Mouse (Mus musculus) gastrocnemius, postnatal 36 days (tissue): ENCODE results near the gene Tnnt3. TPM values are rescaled to one million over a fixed set of nuclear protein-coding genes. Genes with fewer than 3 reads are reported as not detected.

Source experiments
- DNase-seq, 2 experiments: peaks; one replicate each; pipeline ENCODE4 v3.0.0; 2022
- intact Hi-C: fragments of 180-260 bp; cut with DNase I; formaldehyde crosslinking; loops from one replicate; pipeline ENCODE4 v1.15.1; 2025
- total RNA-seq, 2 experiments: library from RNA; stranded (reverse); gene quantifications; 2 replicates each; pipeline ENCODE4 v1.2.3; 2021

Gene Tnnt3
- total RNA-seq, 2 experiments from 2014 or later = 32,612 to 32,921 TPM

DNA sequence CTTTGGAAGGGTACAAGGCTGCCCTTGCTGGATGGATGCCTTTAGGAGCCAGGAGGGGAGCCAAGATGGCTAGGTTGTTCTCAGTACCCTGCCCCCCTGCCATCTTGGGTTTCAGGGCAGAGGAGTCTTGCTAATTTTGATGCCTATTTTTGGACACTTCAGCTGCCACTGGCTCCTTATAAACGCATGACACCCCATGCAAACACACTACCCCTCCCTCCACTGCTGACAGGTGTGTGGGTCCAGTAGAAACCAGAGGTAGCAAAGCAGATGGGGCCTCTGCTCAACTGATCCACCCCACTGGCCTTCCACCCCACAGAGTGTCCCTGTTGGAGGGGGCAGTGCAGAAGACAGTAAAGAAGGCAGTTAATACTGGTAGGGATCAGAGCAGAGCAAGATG lies 1.4 kb downstream of the Tnnt3 start:
- no peak for DNase-seq
- intact Hi-C loops = no loop called here

GRCm38 (mm10) chr7:142503206-142503605 lies 4.6 kb downstream of the Tnnt3 start:
- intact Hi-C loops = no loop called here
- DNase-seq = no peak

- intact Hi-C loops = no loop called here
- no peak for DNase-seq
These were observed 7.3 kb downstream of the Tnnt3 start for GRCm38 (mm10) chr7:142505942-142506341.

DNA sequence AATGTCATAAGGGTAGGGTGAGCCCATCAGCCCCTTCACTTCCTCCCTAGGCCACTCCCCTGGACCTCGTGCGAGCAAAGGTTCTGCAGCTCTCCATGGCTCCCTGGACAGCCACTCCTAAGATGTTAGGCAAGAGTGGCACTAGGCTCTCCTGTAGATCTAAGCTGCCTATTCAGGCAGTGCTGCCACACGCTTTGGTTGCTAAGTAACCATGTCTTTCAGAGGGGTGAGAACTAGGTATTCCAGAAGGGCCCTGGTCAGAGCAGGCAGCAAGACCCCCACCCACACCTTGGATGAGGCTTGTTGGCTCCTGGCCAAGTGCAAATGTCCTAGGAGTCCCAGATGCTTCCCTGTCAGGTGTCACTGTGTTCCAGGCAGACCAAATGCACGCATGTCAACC lies 7.9 kb downstream of the Tnnt3 start:
- intact Hi-C loops = no loop called here
- no peak for DNase-seq

GRCm38 (mm10) chr7:142507453-142507852 lies 8.8 kb downstream of the Tnnt3 start:
- intact Hi-C loops = no loop called here
- DNase-seq = no peak

DNA sequence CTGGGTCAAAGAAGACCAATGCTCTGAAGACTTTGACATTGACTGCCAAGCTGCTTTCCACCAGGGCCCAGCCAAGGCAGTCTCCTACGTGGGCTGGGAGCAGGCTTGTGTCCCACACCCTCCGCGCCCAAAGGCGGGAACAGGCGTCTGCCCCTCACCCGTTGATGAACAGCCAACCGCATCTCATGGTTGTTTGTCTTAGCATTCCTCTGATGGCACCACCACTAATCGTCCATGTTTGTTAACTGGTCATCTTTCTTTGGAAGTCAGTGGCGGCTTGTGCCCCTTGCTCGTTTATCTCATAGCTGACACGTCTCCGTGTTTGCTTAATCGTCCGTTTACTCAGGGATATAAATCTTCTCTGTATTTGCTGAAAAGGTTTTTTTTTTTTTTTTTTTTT lies 10.9 kb downstream of the Tnnt3 start:
- DNase-seq = no peak
- intact Hi-C loops = no loop called here

DNA sequence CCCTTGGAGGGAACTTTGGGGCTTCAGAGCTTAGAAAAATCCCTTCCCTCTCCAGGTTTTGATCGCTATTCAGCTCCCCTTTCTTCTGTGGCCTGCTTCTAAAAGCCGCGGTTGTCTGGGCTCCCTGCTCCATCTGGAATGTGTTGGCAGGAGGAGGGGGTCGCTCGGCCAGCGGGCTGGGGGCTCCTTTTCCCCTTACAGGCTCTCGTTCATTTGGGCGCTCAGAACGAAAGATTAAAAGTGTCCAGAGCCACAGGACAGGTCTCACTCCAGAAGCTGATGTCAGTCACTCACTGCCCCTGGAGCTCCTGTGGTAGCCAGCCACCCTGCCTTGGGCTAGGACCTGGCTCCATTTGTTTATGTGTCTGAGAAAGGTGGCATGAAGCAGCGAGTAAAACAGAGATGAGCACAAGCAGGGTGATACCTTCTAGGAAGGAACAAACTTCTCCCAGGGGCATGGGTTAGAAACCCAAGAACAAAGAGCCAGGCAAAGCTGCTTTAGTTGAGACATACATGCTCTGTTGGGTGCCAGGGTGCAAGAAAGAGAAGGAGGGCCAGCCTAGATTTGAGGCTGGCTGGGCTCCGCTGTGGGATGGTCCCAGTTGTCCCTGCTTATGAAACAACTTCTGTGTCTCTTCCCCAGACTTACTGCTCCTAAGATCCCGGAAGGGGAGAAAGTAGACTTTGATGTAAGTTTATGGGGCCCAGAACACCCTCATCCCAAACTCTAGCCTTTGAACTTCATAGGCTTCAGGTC lies 11.6 kb downstream of the Tnnt3 start:
- intact Hi-C loops = no loop called here
- DNase-seq = no peak

GRCm38 (mm10) chr7:142514048-142514447 lies 15.4 kb downstream of the Tnnt3 start:
- DNase-seq = no peak

GRCm38 (mm10) chr7:142516221-142516978 lies 17.8 kb downstream of the Tnnt3 start:
- peak in 1 of 2 experiments; percentile 54 for DNase-seq
- intact Hi-C loops = no loop called here

More at GRCm38 (mm10) chr7:142514048-142514447, 15.4 kb downstream of the Tnnt3 start:
- intact Hi-C loops = no loop called here

DNA sequence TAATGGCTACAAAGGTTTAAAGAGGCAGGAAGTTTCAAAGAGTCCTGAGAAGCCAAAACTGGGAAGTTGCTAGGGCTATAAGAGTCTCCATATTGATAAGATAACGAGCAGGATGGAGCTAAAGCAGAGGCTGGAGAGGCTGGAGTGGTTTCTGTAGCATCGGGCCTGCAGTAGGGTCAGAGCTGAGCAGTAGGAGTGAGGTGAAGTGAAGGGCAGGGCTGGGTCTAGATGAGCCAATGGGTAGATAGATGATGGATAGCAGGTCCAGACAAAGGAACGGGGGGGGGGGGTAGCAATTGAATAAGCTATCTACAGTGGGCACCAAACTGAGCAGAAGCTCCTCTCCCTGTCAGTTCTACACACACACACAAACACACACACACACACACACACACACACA lies 18.9 kb downstream of the Tnnt3 start:
- intact Hi-C loops = no loop called here
- DNase-seq = no peak

DNA sequence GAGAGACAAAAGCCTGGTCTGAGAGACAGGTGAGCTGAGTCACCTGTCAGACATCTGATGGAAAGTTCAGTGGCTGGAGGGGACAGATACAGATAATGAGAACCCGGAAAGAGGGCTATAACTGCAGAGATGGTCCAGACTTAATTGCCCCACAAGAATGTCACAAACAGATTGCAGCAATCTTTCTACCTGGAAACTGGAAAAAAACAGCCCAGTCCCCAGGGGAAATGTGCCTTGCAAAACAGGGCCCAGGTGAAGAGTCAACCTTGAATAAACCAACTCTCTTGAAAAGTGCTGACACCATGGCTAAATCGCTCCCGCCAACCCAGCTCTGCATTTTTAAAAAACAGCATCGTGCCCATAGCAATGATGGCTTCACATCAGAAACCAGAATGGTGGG lies 21.7 kb downstream of the Tnnt3 start:
- intact Hi-C loops = loop anchor here (10.0 kb wide), 1 partner anchor 186 kb away; no protein-coding TSS in a partner anchor
- no peak for DNase-seq

DNA sequence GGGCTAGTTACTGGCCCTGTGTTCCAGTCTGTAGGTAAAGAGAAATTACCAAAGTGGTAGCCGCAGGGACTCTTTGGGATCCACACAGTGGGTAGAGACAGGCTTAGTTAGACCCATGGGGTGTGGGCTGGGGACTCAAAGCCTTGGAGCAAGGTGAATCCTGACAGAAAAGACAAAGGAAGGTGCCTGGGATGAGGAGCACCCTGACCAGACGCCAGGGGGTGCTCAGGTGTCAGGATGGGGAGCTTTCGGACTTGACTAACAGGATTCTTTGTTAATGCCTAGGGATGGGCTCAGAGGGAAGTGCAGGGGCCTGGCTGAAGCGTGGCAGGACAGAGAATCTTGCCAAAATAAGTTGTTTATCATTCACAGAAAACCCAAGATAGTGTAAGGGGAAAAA lies 23.7 kb downstream of the Tnnt3 start:
- intact Hi-C loops = loop anchor here (10.0 kb wide), 1 partner anchor 188 kb away; no protein-coding TSS in a partner anchor
- DNase-seq = no peak

- DNase-seq = no peak
- intact Hi-C loops = loop anchor here (10.0 kb wide), 1 partner anchor 189 kb away; no protein-coding TSS in a partner anchor
These were observed 24.8 kb downstream of the Tnnt3 start for GRCm38 (mm10) chr7:142523200-142523990.

DNA sequence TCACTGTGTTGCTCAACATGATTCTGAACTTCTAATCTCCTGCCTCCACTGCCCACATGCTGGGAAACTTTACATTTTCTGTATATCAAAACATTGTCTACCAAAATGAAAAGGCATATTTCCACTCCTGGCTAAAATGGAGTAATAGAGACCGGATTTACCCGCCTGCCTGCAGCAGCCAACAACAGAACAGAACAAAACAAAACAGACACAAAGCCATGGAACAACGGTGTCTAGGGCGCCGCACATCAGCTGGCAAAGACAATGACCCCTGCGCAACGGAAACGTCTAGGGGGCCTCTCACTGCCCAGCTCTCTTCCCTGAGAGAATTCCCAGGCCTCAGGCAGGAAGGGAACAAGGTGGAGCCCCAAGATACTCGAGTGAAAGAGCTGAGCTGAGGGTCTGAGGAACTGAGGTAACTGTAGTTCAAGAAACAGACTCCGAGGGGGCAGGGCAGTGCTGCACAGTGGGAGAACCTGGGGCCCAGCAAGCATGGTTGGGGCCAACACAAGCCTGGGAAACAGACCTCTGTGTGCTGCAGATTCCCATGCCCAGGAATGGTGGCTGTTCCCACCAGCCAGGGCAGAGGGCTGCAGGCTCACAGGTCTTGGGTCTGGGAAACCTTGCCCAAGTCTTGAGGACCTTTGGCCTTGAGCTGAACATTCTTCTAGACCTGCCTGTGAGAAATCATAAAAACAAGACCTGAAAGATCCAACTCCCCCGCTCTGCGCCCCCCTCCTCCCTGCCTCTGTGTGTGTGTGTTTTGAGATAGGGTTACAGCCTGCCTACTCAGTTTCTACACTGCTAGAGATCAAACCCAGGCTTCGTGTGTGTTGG lies 26.9 kb downstream of the Tnnt3 start:
- no peak for DNase-seq
- intact Hi-C loops = loop anchor here (10.0 kb wide), 1 partner anchor 191 kb away; no protein-coding TSS in a partner anchor

GRCm38 (mm10) chr7:142529350-142529749 lies 30.7 kb downstream of the Tnnt3 start:
- intact Hi-C loops = loop anchor here (10.0 kb wide), 1 partner anchor 195 kb away; no protein-coding TSS in a partner anchor
- DNase-seq = no peak

DNA sequence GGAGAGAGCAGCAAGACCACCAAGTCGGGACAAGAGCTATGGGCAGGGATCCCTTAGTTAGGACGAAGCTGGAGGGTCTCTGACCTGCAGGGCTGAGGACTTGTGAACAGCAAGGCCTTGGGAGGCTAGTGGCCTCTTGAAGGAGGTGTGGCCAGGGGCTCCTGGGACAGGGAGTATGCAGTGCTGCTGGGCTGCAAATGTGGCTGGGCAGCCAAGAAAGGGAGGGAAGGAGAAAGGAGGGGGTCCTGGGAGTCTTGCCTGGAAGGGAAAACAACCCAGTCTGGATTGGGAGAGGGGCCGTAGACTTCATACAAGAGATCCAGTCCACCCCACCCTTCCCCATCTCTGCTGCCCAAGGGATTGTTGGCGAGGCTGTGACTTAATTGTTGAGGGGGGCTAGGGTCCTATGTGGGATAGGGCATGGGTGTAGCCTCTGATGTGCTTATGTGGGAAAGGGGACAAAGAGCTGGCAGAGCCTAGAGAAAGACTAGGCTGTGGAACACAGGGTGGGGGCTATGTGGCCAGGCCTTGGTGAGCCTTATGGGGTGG lies 33.4 kb downstream of the Tnnt3 start:
- intact Hi-C loops = no loop called here
- peak in 1 of 2 experiments; percentile 41 for DNase-seq

GRCm38 (mm10) chr7:142532671-142533058 lies 34.0 kb downstream of the Tnnt3 start, which contains the start of gene Mrpl23:
Mrpl23 (plus strand) TSS chr7:142532686.
- intact Hi-C loops = no loop called here
- DNase-seq = peak in 1 of 2 experiments; percentile 32

DNA sequence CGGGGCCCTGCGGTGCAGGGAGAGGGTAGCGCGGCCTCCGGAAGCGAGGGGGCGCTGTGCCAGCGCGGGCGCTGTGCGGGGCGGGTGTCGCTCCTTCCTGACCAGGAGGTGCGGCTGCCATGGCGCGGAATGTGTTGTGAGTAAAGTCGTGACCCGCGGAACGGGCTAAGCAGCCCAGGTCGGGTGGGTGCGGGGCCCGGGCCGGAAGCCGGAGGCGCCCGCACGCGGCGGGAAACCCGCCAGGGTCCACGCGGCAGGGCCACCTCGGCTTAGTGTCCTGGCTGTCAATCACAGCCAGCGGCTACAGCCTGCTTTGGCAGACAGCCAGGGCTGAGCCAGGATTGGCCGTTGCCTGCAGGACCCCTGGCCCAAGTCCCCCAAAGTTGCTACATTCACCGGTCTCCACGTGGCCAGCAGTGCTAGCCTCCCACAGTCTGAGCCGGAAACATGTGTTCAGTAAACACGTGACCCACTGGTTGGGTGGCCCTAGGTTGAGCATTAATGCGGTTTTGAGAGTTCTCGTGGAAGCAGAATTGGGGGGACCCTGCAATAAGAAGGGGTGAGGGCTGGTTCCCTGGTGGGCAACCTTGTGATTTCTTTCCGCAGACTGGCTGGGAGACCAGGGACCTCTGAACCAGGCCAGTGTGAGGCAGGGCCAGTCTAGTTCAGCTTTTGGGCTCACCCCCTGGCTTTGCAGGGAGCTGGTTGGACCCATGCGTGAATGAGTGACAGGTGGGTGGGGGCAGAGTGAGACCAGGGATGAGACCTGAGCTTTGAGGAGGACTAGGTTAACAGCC lies 34.6 kb downstream of the Tnnt3 start:
- DNase-seq = peak; percentile 78 to 86
- intact Hi-C loops = no loop called here

GRCm38 (mm10) chr7:142535116-142535515 lies 36.5 kb downstream of the Tnnt3 start:
- DNase-seq = no peak
- intact Hi-C loops = no loop called here
